Mouse (Mus musculus) intestine, postnatal 0 days (tissue): ENCODE measurements around the gene Plcb2. TPM values are rescaled to one million over a fixed set of nuclear protein-coding genes. Genes with fewer than 3 reads are reported as not detected.

Experiments
- ATAC-seq: fragments of 200-750 bp; cut with Nextera tagmentation; 2 replicates; pipeline ENCODE4 v1.8.0; 2017; ENCODE audit warnings: mild to moderate bottlenecking, moderate TSS enrichment, moderate library complexity
- H3K27ac ChIP-seq: fragments of 300-500 bp; sonication (generic); 2 replicates; pipeline ENCODE4 v1.5.1; 2014; ENCODE audit warnings: mild to moderate bottlenecking, low read depth, low read length, moderate library complexity
- H3K27me3 ChIP-seq: fragments of 300-500 bp; sonication (generic); replicated peaks from 2 replicates; pipeline ENCODE4 v1.6.1; 2014; ENCODE audit warnings: low read length, mixed read lengths; ENCODE audit not compliant: control insufficient read depth, insufficient read depth
- H3K36me3 ChIP-seq: fragments of 300-500 bp; sonication (generic); 2 replicates; pipeline ENCODE4 v1.6.1; 2014; ENCODE audit warnings: mild to moderate bottlenecking, moderate library complexity; ENCODE audit not compliant: control insufficient read depth, insufficient read depth
- H3K4me1 ChIP-seq: fragments of 300-500 bp; sonication (generic); replicated peaks from 2 replicates; pipeline ENCODE4 v1.6.1; 2014; ENCODE audit warnings: antibody characterized with exemption, low read length, mixed read lengths; ENCODE audit not compliant: control insufficient read depth, insufficient read depth
- H3K4me2 ChIP-seq: fragments of 300-500 bp; sonication (generic); replicated peaks from 2 replicates; pipeline ENCODE4 v1.6.1; 2014; ENCODE audit warnings: low read depth, mild to moderate bottlenecking, moderate library complexity
- H3K4me3 ChIP-seq: fragments of 300-500 bp; sonication (generic); 2 replicates; pipeline ENCODE4 v1.5.1; 2014; ENCODE audit warnings: low read depth, low read length
- H3K9ac ChIP-seq: fragments of 300-500 bp; sonication (generic); 2 replicates; pipeline ENCODE4 v1.6.1; 2014; ENCODE audit warnings: mild to moderate bottlenecking, low read depth, low read length
- H3K9me3 ChIP-seq: fragments of 300-500 bp; sonication (generic); 2 replicates; pipeline ENCODE4 v1.6.1; 2016; ENCODE audit warnings: mixed run types; ENCODE audit not compliant: control insufficient read depth
- CTCF ChIP-seq: sonication (generic); IDR thresholded peaks from 2 replicates; pipeline ENCODE4 v1.5.1; 2016; ENCODE audit warnings: low read depth, mild to moderate bottlenecking, control low read depth, antibody characterized with exemption, moderate library complexity
- WGBS: fragments of 180-500 bp; shearing (Covaris S2); extraction: QIAGEN DNeasy Blood & Tissue Kit; methylation state at CpG from one replicate; pipeline ENCODE4 v1.1.7; 2014; 5-methylcytosine and 5-hydroxymethylcytosine counted together
- polyA plus RNA-seq: library from polyadenylated mRNA; unstranded; fragments of >200 nt; fragmentation: Nextera tagmentation; extraction: Ambion mirVana; gene quantifications from 2 replicates; pipeline ENCODE4 v1.2.1, GENCODE M21; 2015

Plcb2 gene
- polyA plus RNA-seq, 1 experiment from 2014 or later: 0.59 TPM

DNA sequence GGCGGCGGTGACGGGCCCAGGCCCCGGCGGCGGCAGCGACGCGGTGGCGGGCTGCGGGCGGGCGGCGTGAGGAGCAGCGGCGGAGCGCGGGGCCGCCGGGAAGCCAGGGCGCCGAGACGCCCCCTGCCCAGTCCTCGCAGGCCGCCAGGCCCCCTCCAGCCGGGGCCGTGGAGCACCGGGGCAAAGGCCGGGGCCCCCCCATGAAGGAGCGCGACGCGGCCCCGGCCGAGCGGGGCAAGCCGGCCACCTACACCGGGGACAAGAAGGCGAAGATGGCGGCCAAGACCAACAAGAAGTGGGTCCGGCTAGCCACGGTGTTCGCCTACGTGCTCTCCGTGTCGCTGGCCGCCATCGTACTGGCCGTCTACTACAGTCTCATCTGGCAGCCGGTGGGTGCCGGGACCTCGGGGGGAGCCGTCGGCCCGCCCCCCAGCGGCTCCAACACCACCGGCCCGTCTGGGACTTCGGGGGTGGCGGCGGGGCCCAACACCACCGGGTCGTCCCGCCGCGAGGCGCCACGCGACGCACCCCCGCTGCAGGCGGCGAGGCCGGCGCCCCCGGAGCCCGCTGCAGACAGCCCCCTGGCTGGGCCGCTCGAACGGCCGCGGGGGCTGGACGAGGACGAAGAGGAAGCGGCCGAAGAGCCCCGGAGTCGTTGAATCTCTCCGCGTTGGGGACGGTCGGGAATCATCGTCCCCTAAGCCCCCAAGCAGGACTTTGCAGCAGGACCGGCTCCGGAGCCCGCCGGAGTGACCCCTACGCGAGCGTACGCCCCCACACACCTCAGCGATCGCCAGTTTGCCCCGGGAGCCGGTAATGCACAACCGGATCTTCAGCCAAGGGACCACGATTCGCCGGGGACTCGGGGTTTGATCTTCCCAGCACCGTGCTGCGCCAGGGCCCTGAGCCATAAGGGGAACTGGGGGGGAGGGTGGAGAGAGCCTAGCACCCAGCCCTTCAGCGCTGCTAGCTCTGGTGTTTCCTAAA, 18.0 kb upstream of the Plcb2 start:
- Histone ChIP-seq H3K4me3 (peak overlapping the region; percentile 78), H3K27me3 (0 out of 2 replicates have a peak, but pooled peaks cover 6% of the 10 kb centered on the region), H3K9ac (peak overlapping the region; percentile 89), H3K4me2 (peak overlapping the region; percentile 98), H3K36me3 (peaks cover 7% of the 10 kb centered on the region; the same call in 1 of the 2 replicates), H3K27ac (peak overlapping the region; percentile 73), H3K9me3 (no peaks in the 10 kb centered on the region), H3K4me1 (peaks cover 4% of the 10 kb centered on the region; the same call in 1 of the 2 replicates)
- WGBS: 1% methylated on average over 92 of the region's 113 CpGs
- no peak for TF ChIP-seq CTCF
- ATAC-seq: peak; percentile 55

- Histone ChIP-seq H3K4me3 (peak within 1 kb of the TSS; percentile 78), H3K4me1 (peaks cover 4% of the 10 kb centered on the region; the same call in 1 of the 2 replicates), H3K4me2 (peak within 1 kb of the TSS; percentile 98), H3K9me3 (no peaks in the 10 kb centered on the region), H3K36me3 (peaks cover 7% of the 10 kb centered on the region; the same call in 1 of the 2 replicates), H3K27me3 (0 out of 2 replicates have a peak, but pooled peaks cover 6% of the 10 kb centered on the region), H3K27ac (peak within 1 kb of the TSS; percentile 73), H3K9ac (peak within 1 kb of the TSS; percentile 89)
- 2% methylated on average over 53 of the region's 57 CpGs for WGBS
- ATAC-seq: peak; percentile 88
- no peak for TF ChIP-seq CTCF
Measured at GRCm38 (mm10) chr2:118745232-118745884, 17.1 kb upstream of the Plcb2 start, which contains the start of gene Inafm2. Gene Inafm2 (plus strand): TSS chr2:118745758.

DNA sequence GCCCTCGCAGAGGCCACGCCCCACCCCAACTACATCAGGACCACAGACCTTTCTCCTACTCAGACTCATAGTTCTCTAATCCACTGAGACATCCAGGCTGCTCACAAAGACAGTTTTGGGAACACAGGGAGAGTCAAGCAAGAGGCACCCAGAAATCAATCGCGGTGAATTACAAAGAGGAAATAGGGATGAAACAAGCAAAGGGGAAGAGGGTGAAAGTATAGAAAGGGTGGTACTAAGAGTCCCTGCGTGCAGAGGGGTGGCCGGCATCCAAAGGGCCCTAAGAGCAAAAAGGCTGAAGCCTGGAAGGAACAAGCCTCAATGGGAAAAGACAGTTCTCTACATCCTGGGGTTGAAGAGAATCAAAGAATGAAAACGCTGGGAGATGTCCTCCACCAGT, 16.4 kb upstream of the Plcb2 start:
- no peak overlapping the region for H3K27ac ChIP-seq
- 18% methylated on average over 7 of the region's 7 CpGs for WGBS
- ATAC-seq: no peak
- H3K4me1 ChIP-seq: peaks cover 4% of the 10 kb centered on the region; the same call in 1 of the 2 replicates
- no peak overlapping the region for H3K9ac ChIP-seq
- no peaks in the 10 kb centered on the region for H3K9me3 ChIP-seq
- no peak overlapping the region for H3K4me3 ChIP-seq
- no peak for TF ChIP-seq CTCF
- H3K27me3 ChIP-seq: 0 out of 2 replicates have a peak, but pooled peaks cover 6% of the 10 kb centered on the region
- H3K4me2 ChIP-seq: no peak overlapping the region
- peaks cover 7% of the 10 kb centered on the region; the same call in 1 of the 2 replicates for H3K36me3 ChIP-seq

DNA sequence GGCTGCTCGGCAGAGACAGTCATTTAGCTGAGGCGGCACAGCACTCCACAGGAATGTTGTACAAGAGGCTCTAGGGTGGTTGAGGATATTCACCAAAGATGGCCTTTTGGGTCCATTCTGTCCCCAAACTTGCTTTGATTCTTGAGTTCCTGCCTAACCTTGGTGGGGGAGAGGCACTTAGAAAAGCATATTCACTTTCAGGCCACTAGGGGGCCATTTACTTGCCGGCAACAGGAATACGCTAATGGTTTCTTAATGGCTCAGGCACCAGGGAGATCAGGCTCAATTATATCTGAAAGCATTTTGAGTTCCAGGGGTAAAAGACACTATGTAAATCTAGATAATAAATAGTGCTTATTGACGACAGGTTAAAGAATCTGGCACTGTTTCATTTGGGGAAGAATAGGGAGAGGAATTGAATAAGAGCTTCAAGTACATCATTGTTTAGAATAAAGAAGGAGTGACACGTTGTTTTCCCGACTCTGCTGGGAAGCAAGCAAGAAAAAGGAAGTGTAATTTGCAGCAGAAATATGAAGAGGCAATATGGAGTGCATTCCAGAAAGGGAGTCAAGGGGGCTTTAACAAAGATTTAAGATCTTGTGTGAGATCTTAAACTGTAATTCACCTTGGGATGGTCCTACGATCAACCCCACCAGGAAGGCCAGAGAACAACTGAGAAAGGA, 15.2 kb upstream of the Plcb2 start:
- no peak for ATAC-seq
- H3K9me3 ChIP-seq: no peaks in the 10 kb centered on the region
- 25% methylated on average over 8 of the region's 8 CpGs for WGBS
- TF ChIP-seq CTCF: peak; percentile 86
- peaks cover 4% of the 10 kb centered on the region; the same call in 1 of the 2 replicates for H3K4me1 ChIP-seq
- no peak overlapping the region for H3K27ac ChIP-seq
- H3K4me3 ChIP-seq: no peak overlapping the region
- H3K4me2 ChIP-seq: no peak overlapping the region
- no peaks in the 10 kb centered on the region for H3K36me3 ChIP-seq
- 0 out of 2 replicates have a peak, but pooled peaks cover 6% of the 10 kb centered on the region for H3K27me3 ChIP-seq
- no peak overlapping the region for H3K9ac ChIP-seq

DNA sequence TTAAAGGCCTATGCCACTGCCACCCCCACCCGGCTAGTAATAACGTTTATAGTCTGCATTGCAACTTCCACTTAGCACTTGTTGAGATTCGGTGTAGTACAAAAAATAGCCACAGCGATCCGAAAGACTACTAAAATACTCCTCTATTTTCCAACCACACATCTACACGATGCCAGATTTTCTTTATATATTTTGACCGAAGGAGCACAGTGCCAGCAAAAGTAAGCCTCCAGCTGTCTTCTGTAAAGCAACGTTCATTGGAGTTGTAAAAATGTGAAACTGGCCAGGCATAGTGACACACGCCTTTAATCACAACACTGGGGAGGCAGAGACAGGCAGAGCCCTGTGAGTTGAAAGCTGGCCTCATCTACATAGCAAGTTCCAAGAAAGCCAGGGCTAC, 12.9 kb upstream of the Plcb2 start:
- Histone ChIP-seq H3K36me3 (no peaks in the 10 kb centered on the region), H3K4me2 (no peak overlapping the region), H3K4me3 (no peak overlapping the region), H3K9me3 (no peaks in the 10 kb centered on the region), H3K4me1 (no peaks in the 10 kb centered on the region), H3K27ac (no peak overlapping the region), H3K9ac (no peak overlapping the region), H3K27me3 (0 out of 2 replicates have a peak, but pooled peaks cover 6% of the 10 kb centered on the region)
- 55% methylated on average over 9 of the region's 9 CpGs for WGBS
- TF ChIP-seq CTCF: no peak
- ATAC-seq: no peak
